Mouse (Mus musculus): ENCODE data around the gene Tmem9. TPM values are rescaled to one million over a fixed set of nuclear protein-coding genes. Genes with fewer than 3 reads are reported as not detected.

The Tmem9 gene
- 41.2 TPM for polyA plus RNA-seq (2017; shearing (Covaris generic))

DNA sequence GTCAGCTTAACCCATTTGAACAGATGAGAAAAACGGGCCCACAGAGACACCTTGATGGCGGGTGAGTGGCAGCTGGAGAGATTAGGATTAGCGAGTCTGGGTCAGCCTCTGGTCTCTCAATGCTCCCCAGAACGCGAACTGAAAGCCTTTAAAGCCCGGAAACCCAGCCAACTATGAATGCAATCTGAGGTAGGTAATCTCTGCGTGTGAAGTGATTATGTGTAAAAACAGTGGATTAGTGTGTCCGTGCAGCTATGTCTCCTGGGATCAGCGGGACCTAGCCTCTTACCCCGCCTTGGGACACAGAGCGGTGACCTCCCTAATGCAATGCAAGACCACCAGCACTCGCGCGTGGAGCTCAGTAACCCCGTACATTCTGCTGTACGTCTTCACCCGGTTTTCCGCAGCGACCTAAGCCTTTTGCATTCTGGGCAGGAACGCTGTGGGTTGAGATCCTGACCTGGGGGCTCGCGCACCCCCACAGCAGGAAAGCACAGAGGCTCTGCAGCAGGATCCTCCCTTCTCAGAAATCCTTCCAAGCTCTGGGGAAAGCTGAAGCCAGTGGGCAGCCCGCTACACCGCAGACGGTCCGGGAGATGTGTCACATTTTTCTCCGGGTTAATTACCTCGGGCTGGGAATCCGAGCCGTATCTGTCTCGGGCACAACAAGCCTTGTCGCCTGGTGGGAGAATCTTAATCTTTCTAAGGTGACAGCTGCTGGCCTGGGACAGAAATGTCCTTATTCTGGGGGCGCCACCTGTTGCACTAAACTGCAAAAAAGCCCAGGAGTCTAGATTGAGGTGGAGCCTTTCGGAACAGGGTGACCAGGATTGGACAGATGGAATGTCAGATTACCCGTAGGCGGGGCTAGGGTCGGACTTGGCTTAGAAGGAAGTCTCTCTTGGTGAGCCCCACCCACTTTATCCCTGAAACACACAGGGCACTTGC, at the start of gene Tmem9:
Gene Tmem9, plus strand, starts transcription at position 940 of the 948 bp plus-strand sequence.

DNA sequence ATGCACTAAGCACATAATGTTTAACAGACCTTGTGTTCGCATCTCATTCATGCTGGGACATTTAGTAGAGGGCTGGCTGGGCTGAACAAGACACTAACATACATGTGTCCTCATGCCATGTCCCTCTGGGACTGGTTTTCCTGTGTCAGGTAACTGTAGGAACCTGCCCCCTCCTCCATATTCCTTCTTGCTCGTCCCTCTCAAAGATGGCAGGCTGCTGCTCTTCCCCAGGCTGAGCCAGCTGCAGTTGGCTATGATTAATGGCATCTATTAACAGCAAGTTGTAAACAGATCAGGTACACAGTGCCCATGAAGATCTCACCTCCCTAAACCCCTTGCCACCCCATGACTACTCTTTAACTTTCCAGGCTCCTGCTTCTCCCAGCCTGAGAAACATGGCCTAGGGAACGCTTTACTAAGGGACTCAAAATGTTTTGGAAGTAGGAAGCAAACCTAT, 1.6 kb upstream of the Tmem9 start, which contains the start of gene Igfn1:
Gene Igfn1, minus strand, starts transcription at position 51 of the 457 bp plus-strand sequence.

DNA sequence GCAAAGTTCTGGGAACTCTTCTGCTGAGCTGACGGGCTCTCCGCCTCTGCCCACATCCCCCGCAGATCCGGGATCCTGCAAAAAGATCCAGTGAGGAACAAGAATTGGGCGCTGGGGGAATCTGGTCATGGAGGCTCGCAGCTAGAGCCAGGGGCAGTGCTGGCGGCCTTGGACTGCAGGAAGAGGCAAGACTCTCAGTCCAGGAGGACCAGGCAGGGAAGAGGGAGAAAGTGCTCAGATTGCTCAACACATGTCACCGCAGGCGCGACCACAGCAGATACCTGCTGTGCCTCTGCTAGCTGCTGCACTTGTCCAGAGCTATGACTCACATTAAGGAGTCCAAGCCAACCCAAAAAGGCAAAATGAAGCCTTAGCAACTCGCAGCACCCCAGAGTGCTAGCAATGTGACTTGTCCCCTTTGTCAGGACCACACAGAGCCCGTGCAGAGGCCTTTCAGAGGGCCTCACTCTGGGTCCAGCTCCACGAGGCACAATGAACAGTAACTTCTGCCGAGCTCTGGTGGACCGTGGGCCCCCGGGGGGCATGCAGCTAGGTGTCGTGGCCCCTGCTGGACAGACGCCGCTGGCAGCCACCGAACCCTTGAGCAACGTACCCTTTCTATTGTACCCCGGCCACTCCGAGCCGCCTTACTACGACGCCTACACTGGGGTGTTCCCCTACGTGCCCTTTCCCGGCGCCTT, 42.5 kb downstream of the Tmem9 start, which contains the start of gene Ascl5:
Gene Ascl5, plus strand, starts transcription at position 493 of the 701 bp plus-strand sequence.

DNA sequence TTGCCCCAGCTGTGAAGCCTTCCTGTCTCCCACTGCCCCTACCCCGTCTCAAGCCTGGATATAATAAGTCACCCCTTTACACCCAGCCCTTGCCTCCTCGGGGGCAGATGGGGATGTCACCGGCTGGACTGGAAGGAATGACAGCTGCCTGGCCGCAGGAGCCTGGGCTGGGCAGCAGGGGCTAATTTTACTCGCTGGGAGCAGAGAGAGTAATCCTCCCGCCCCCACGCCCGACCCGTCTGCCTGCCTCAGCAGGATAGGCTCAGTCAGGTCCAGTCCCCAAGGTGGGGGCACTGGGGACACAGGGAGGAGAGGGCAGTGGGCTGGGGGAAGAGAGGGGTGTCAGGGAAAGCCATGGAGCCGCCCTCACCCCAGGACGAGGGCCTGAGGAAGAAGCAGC, 44.6 kb downstream of the Tmem9 start, which contains the start of gene Cacna1s:
Gene Cacna1s, plus strand, starts transcription at position 204 of the 400 bp plus-strand sequence.

Other genes starting within 250 kb of the Tmem9 start
- gene Phlda3, start 242.0 kb upstream of the Tmem9 start, polyA plus RNA-seq (2017; shearing (Covaris generic)), result 1.7 TPM
- gene Tnni1, start 228.7 kb upstream of the Tmem9 start, polyA plus RNA-seq (2017; shearing (Covaris generic)), result 0.27 TPM
- 26.8 TPM for gene Lad1, start 189.6 kb upstream of the Tmem9 start, polyA plus RNA-seq (2017; shearing (Covaris generic))
- gene Tnnt2, start 171.8 kb upstream of the Tmem9 start, polyA plus RNA-seq (2017; shearing (Covaris generic)), result 0.72 TPM
- not detected for gene Pkp1, start 88.9 kb upstream of the Tmem9 start, polyA plus RNA-seq (2017; shearing (Covaris generic))
- not detected for gene Igfn1, start 1.8 kb upstream of the Tmem9 start, polyA plus RNA-seq (2017; shearing (Covaris generic))
- gene Ascl5, start 42.7 kb downstream of the Tmem9 start, polyA plus RNA-seq (2017; shearing (Covaris generic)), result not detected
- 3.8 TPM for gene Cacna1s, start 44.6 kb downstream of the Tmem9 start, polyA plus RNA-seq (2017; shearing (Covaris generic))
- gene Kif21b, start 123.2 kb downstream of the Tmem9 start, polyA plus RNA-seq (2017; shearing (Covaris generic)), result 44.8 TPM
- gene Mroh3, start 204.7 kb downstream of the Tmem9 start, polyA plus RNA-seq (2017; shearing (Covaris generic)), result not detected
- not detected for gene Inava, start 226.1 kb downstream of the Tmem9 start, polyA plus RNA-seq (2017; shearing (Covaris generic))